ENCODE assay signal across 30 mouse cellular contexts in the genomic region with DNA sequence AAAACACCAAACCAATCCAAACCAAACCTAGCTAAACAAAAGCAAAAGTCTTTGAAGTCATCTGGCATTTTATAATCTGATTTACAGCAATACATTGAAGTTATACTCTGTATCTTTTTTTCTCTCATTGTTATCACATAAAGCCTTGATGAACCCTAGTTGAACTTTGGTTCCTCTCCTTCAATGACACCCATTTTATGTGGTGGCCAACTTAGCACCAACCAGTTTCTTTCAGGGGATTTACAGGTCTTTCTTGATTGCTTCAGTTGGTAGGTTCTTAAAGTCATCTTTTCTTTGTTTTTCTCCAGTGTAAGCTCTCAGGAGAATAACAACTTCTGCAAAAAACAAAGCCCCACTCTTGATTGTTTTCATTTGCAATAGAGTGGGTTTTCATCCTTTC. TPM values are rescaled to one million over a fixed set of nuclear protein-coding genes. Genes with fewer than 3 reads are reported as not detected.
"Had no signal": no experiment of that assay in that cellular context is flagged by ENCODE, and none has a peak within 500 bp of the region (broad histone marks: within the 10 kb centered on the region; RNA-seq: fewer than 3 reads in every experiment).

No protein-coding gene starts in this region.

- H3K4me2 ChIP-seq: heart, embryonic 11.5 days; heart, embryonic 13.5 days; heart, embryonic 15.5 days; hindbrain, embryonic 13.5 days; hindbrain, embryonic 15.5 days; intestine, embryonic 15.5 days; kidney, embryonic 15.5 days; limb, embryonic 13.5 days; limb, embryonic 15.5 days; liver, embryonic 12.5 days had no signal

- H3K9me3 ChIP-seq: heart, embryonic 13.5 days; heart, embryonic 15.5 days; hindbrain, embryonic 13.5 days; hindbrain, embryonic 15.5 days; intestine, embryonic 15.5 days; kidney, embryonic 15.5 days; limb, embryonic 13.5 days; limb, embryonic 15.5 days; liver, embryonic 12.5 days had no signal

- H3K4me3 ChIP-seq: gastrocnemius, adult 2 months; heart, adult 2 months; heart, embryonic 13.5 days; heart, embryonic 15.5 days; hindbrain, embryonic 13.5 days; hindbrain, embryonic 15.5 days; intestine, embryonic 15.5 days; kidney, embryonic 15.5 days; limb, embryonic 13.5 days; limb, embryonic 15.5 days; liver, embryonic 12.5 days had no signal

- H3K27ac ChIP-seq: gastrocnemius, adult 2 months; heart, adult 2 months; heart, embryonic 13.5 days; heart, embryonic 15.5 days; hindbrain, embryonic 13.5 days; hindbrain, embryonic 15.5 days; hindbrain, postnatal 0 days; intestine, embryonic 15.5 days; kidney, embryonic 15.5 days; kidney, postnatal 0 days; limb, embryonic 13.5 days; limb, embryonic 15.5 days; liver, embryonic 12.5 days had no signal

- DNase-seq: gastrocnemius, adult 2 months; gastrocnemius, postnatal 10 days; gastrocnemius, postnatal 25 days; heart, adult 2 months; heart, postnatal 14 days; heart, postnatal 36 days; kidney, adult 18-20 months; kidney, adult 8-10 months; kidney, postnatal 14 days; kidney, postnatal 36 days; layer of hippocampus, adult 9-11 months; layer of hippocampus, postnatal 36 days; left cerebral cortex, postnatal 4 days had no signal

- H3K27me3 ChIP-seq: heart, embryonic 13.5 days; heart, embryonic 15.5 days; hindbrain, embryonic 13.5 days; hindbrain, embryonic 15.5 days; intestine, embryonic 15.5 days; kidney, embryonic 15.5 days; limb, embryonic 13.5 days; limb, embryonic 15.5 days; liver, embryonic 12.5 days had no signal

- H3K36me3 ChIP-seq: heart, embryonic 13.5 days; heart, embryonic 15.5 days; hindbrain, embryonic 13.5 days; hindbrain, embryonic 15.5 days; intestine, embryonic 15.5 days; kidney, embryonic 15.5 days; limb, embryonic 13.5 days; limb, embryonic 15.5 days; liver, embryonic 12.5 days had no signal

- H3K9ac ChIP-seq: heart, embryonic 13.5 days; heart, embryonic 15.5 days; hindbrain, embryonic 13.5 days; hindbrain, embryonic 15.5 days; intestine, embryonic 15.5 days; kidney, embryonic 15.5 days; limb, embryonic 13.5 days; limb, embryonic 15.5 days; liver, embryonic 12.5 days had no signal

- ATAC-seq: hindbrain, postnatal 0 days; inflammation-experienced regulatory T-cells, adult 6 months; intestine, embryonic 15.5 days; intestine, postnatal 0 days; liver, embryonic 12.5 days had no signal

- H3K4me1 ChIP-seq: heart, embryonic 13.5 days; heart, embryonic 15.5 days; hindbrain, embryonic 13.5 days; hindbrain, embryonic 15.5 days; intestine, embryonic 15.5 days; kidney, embryonic 15.5 days; limb, embryonic 13.5 days; limb, embryonic 15.5 days had no signal

RNA-seq across cellular contexts. Expression of a gene that starts 7.5 kb away (rescaled TPM):
- polyA plus RNA-seq: hindbrain, embryonic 11.5 days; limb, embryonic 11.5 days; limb, embryonic 13.5 days had no signal

RNA-seq across cellular contexts. Expression of a gene that starts 21.2 kb away (rescaled TPM):
- polyA plus RNA-seq: hindbrain, embryonic 11.5 days; hindbrain, embryonic 13.5 days; hindbrain, embryonic 15.5 days; hindbrain, postnatal 0 days; large intestine, adult 2 months; limb, embryonic 11.5 days; liver, embryonic 12.5 days had no signal

RNA-seq across cellular contexts. Expression of a gene that starts 45.8 kb away (rescaled TPM):
- polyA plus RNA-seq: hindbrain, embryonic 13.5 days; hindbrain, embryonic 15.5 days; limb, embryonic 13.5 days had no signal
